Mouse (Mus musculus): ENCODE results near the gene Bysl.
"Not testable (repeated sequence)": the region's sequence is repeated elsewhere in the genome, so short reads cannot be mapped to it uniquely, and the experiment has no call there.

The Bysl gene

DNA sequence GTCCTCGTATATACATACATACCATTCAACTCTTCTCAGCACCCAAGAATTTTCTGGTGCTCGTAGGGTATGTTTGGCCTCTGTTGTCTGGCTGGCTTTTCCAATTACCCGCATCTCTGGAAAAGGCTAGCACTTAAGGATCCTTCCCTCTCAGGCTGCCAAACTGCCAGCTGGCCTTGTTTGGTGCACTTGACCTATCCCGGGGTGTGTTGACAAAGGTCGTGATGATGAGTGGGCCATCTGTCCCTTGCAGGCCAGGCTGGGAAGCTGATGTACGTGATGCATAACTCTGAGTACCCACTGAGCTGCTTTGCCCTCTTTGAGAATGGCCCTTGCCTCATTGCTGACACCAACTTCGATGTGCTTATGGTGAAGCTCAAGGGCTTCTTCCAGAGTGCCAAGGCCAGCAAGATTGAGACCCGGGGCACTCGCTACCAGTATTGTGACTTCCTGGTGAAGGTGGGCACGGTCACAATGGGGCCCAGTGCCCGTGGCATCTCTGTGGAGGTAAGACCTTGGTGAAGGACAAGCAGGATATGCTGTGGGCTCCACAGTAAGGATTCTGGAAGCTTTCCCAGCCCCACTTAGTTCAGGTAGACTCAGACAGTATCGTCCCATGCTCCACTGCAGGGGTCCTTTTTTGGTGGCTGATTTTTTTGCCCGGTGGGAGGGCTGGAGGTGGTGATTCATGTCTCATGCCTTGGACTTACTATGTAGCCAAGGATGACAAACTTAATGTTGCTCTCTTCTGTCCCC lies 7.4 kb upstream of the Bysl start:
- DNase-seq: no peak

DNA sequence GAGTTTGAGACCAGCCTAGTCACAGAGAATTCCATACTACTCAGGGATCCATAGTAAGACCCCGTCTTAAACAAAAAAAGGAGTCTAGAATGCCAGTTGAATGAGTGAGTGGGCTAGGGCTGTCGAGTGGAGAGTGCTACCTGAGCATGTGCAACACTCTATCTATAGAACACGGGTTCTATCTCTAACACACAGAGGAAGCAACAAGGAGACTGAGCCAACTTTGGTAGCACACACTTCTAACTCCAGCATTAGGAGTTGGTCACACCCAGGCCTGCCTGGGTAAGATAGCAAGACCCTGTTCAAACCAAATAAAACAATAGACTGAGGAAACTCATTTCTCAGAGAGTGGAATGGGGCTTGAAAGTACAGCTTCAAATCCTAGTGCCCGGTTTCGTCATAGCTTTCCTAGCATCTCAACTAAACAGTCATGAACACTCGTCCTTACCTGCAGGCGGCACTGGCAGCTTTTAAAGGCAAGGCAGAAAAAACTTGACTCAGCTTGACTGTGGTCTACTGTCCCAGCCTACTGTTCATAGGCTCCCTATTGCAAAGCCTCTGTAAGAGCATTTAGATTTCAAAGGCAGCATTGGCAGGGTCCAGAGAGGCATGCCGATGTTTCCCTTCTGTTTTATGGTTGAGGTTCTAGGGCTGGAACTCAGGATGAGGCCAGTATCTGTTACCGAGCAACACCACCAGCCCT lies 6.5 kb upstream of the Bysl start:
- DNase-seq: no peak

DNA sequence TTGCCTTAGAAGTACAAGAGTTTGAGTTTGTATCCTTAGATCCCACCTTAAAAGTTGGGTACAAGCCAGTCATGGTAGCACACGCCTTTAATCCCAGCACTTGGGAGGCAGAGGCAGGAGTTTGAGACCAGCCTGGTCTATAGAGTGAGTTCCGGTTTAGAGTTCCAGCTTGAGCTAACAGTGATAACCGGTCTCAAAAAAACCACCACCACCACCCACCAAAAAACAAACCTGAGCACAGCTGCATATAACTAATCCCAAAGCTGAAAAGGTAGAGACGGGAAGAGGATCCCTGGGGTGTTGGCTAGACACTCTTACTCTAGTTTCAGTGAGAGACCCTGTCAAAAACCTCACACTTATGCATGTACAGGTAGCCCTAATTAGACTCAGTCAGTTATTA lies 5.4 kb upstream of the Bysl start:
- DNase-seq: no peak

DNA sequence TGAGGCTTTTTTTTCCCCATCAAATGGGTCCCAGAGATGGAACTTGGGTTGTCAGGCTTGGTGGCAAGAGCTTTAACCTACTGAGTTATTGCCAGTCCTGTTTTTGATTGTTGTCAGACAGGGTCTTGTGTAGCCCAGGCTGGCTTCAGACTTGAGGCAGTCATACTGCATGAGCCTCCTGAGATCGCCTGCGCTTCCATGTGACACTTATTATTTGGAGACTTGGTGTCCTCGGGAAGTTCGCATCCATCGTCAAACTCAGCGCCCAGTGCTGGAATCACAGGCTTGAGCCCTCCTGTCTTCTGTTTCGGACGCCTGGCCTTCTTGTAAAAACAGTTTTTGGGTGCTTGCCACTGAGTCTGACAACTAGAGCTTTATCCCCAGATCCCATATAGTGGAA lies 4.8 kb upstream of the Bysl start:
- DNase-seq: no peak

DNA sequence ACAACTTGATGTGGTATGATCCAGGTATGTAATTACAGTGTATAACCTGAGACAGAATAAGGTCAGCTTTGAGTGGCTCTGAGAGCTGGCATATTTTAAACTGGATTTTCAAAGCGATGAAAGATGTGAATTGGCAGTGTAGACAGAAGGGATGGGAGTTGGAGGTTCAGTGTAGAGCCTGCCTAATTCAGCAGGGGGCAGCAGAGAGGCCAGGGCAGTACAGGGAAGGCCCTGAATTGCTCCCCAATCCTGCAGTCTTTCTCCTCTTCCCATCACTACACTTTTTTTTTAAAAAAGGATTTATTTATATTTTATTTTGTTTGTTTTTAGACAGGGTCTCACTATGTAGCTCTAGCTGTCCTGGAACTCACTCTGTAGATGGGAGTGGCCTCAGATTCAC lies 2.7 kb upstream of the Bysl start:
- no peak for DNase-seq

DNA sequence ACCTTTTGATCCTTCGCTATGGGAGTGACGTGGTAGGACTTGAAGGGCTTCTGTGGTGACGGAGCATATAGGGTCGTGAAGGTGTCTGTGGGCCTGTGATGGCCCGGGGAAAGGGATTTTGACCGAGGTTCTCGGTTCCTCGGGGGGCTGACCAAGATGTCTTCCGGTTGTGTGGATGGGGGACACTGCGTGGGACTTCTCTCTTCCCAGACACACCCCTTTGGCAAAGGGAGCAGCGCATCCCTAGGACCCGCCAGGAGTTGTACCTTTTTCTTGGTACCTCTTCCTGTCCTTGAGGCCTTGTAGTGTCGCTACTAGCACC lies 330 bp upstream of the Bysl start:
- no peak for DNase-seq

DNA sequence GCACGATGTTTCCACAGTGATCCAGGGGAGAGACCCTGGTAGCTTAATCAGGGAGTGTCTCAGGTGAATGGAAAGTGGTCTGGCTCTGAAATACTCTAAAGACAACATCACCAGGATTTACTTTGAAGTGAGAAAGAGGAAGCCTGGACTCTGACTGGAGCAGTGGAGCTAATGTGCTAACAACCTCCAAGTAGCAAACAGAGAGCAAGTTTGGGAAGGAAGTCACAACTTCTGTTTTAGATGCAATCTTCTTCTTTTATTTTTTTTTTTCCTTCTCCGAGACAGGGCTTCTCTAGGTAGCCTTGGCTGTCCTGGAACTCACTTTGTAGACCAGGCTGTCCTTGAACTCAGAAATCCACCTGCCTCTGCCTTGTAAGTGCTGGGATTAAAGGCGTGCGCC lies 2.1 kb downstream of the Bysl start:
- DNase-seq: no peak

DNA sequence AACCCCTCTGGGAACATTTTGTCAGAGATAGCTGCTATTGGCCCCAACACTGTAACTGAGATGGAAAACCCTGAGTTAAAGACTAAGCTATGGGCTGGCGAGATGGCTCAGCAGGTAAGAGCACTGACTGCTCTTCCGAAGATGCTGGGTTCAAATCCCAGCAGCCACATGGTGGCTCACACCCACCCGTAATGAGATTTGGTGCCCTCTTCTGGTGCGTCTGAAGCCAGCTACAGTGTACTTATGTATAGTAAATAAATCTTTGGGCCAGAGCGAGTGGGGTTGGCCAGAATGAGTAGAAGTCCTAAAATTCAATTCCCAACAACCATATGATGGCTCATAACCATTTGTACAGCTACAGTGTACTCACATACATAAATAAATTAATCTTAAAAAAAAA lies 5.1 kb downstream of the Bysl start:
- DNase-seq: no peak

DNA sequence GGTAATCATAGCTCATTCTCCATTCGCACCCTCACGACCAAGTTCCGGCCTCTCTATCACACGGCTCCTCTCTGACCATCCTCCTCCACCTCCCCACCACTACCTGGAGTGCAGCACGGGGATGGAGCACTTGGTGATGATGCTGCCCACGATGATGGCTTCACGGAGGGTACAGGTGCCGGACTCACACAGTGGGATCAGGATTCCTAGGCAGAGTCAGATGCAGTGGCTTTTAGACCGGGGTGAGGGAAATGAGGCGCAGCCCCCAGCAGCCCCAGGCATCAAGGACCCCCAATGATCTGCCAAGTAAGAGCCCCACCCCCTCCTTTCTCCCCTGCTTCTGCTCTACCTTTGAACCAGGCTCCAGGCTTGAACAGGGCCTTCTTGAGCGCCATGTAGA lies 9.0 kb downstream of the Bysl start:
- no peak for DNase-seq

DNA sequence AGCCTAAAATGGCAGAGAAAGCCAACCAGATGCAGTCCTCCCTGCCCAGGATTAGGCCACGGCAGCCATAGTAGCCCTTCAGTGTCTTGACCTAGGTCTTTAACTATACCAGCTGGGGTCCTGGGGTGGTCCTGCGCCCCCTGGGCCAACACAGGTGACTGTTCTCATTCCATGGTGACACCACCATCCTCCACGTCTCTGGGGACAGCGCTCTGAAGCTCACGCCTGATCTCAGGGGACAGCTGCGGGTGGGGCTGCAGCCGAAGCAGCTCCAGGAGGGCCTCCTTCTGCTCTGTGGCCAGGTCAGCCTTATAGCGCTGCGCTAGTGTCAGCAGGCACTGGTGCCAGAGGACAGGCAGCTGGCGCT lies 9.9 kb downstream of the Bysl start:
- no peak for DNase-seq

DNA sequence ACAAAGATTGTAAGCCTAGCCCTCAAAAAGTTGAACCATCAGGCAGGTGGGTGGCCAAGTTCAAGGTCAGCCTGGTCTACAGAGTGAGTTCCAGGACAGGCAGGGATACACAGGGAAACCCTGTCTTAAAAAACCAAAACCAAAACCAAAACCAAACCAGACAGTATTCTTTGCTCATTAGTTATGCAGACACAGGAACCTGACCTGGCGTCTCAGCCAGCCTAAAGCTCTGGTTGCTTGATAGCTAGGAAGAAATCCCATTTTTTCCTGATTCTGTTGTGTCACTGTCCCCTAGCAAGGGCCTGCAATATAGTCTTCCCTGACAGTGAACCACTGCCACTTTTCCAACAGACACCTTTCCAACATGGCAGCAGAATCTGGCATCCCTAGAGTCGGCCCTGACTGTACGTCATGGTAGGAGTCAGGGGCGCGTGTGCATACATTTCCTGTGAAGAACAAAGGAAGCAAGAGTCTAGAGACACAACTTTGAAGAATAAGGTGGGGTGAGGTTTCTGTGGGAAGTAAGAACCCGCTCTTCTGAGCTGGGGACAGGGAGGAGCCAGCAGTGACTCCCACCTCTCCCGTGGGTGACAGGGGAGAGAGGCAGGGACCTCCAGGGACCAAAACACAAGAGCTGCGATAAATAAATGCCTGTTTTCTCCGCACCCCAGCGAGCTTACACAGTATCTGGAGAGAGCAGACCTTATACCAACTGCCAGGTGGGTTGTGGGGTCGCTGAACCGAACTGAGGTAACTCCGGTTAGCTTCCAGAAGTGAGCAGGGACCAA lies 10.5 kb downstream of the Bysl start:
- no peak for DNase-seq

DNA sequence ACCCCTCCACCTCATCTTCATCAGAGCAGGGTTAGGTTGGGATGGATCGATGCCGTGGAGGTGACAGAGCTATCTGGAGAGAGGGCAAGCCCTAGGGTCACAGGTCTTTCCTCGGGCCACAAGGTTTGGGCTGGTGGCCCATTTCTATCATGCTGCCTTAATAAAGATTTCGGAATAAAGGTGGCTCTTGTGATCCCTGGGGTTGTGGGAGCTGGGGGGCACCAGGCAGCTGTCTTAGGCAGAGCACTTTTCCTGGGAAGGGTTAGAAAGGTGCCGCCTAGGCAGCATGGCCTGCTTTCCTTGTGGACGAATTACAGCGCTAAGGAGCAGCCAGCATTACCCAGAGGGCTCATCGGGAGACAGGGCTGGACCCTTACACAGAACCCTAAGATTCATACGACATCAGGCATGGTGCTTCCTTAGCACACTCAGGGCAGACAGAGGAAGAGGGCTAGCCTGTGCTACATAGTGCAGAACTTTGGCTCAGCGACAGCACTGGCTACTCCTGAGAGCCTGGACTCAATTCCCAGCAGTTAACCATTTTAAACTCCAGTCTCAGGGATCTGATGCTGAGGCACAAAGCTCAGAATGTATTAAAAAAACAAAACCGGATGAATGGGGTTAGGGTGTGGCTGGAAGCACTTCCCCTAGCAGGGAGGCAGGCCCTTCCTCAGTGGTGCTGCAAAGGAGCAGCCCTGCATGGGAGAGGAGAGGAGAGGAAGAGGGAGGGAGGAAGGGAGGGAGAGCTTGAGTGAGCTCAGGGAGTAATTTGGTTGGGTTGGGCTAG lies 11.6 kb downstream of the Bysl start:
- DNase-seq: no peak

DNA sequence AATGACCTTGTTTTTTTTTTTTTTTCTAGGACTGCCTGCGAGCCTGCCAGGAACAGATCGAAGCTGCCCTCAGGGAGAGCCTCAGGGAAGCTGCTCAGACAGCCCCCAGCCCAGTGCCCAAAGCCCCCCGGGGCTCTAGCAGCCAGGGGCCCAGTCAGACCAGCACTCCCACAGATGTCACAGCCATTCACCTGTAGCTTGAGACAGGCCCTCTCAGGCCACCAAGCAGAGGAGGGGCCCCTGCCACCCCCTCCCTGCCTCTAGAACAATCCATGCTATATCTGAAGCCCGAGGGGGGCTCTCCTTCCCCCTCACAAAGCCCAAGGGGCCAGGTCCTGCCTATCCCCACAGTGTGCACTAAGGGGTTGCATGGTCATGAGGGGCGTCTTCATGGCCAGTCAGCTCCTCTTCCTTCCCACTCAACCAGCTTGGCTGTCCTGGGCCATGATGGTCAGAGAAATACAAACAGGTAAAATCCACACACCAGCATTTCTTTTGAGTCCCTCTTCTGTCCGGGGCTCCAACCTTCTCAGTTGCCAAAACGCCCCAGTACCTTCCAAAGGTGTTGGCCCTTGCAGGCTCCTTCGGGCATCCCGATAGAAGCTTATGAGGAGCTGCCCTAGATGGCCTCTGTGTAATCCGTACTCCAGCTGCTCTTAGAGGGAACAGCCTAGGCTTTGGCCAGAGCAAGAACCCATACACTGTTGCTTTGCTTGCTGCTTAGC lies 12.6 kb downstream of the Bysl start:
- DNase-seq: not testable (repeated sequence)

DNA sequence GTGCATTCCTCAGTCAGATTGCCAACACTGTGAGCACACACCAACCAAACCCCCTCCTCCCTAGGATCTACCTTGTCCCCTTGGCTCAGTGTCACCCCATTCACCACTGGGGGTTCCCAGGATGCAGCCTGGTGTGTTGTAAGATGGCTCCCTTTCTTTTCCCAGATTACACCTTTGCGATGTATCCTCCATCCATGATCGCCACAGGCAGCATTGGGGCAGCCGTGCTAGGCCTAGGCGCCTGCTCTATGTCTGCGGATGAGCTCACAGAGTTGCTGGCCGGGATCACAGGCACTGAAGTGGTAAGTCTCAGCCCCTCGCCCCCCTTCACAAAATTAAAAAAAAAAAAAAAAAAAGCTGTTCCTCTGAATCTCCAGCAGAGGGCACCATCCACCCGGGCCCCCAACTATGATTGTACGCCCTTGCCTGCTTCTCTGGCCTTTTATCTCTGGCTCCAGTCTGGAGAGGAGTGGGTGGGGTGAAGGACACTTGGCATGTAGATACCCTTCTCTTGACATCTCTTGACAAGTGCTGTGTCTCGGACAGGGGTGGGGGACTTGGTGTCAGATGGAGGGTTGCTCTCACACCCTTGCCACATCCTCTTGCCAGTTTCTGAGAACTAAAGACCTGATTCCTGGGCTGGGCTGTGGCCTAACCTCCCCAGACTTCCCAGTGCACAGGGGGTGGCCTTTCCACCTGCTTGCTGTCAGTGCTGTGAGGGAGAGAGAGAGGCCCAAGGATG lies 13.3 kb downstream of the Bysl start:
- peak; percentile 59 for DNase-seq

DNA sequence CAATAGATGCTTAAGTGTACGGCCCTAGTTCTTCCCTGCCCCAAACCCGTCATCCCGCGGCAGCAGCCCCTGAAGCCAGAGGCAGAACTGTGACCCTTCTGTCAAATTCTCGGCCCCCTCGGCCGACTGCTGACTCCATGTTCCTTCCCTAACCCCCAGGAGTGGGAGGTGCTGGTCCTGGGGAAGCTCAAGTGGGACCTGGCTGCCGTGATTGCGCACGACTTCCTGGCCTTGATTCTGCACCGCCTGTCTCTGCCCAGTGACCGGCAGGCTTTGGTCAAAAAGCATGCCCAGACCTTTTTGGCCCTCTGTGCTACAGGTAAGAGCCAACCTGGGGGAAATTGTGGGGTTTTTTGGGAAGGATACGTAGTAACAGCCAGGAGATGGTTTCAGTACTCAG lies 14.0 kb downstream of the Bysl start:
- no peak for DNase-seq

DNA sequence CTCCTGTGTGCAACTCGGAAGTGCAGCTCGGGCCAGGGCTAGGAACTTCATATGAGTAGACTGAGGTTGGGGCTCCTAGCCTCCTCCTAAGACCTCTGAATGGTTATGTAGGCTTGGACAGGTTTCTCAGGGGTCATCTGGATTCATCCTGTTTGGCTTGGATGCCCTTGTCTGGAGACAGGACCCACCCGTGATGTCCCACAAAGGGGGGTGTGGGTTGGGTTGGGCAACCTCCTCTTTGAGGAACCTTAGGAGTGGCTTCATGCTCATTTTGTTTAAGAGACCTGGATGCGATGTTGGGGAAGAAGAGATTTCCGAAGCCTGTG lies 14.5 kb downstream of the Bysl start:
- no peak for DNase-seq

DNA sequence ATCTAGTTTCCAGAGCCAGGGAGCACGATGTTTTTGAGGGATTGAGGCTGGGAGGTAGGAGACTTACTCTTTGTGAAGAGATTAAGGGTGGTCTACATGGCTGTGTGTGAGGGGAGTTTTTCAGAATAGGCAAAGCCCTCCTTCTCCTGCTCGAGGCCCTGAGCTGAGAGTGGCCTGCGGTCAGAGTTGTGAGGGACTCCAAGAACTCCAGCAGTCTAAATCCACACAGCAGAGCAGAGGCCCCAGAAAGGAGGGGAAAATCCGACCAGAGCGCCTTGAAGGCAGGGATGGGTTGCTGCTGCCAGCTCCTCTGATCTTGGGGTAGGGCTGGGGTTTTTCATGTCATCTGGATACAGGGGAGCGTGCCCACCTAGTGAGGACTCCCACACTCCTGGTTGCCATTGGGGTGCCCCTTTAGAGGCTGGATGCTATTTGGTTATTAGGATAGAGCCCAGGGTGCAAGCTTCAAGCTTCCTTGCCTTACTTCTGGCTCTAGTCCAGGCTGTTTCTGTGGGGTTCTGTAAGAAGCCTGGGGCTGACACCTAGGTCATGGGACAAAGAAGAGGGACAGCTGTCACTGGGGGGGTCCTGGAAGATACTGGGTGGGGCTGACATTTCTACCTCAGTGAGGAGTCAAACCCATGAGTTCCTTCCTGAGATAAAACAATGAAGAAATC lies 15.0 kb downstream of the Bysl start:
- no peak for DNase-seq

DNA sequence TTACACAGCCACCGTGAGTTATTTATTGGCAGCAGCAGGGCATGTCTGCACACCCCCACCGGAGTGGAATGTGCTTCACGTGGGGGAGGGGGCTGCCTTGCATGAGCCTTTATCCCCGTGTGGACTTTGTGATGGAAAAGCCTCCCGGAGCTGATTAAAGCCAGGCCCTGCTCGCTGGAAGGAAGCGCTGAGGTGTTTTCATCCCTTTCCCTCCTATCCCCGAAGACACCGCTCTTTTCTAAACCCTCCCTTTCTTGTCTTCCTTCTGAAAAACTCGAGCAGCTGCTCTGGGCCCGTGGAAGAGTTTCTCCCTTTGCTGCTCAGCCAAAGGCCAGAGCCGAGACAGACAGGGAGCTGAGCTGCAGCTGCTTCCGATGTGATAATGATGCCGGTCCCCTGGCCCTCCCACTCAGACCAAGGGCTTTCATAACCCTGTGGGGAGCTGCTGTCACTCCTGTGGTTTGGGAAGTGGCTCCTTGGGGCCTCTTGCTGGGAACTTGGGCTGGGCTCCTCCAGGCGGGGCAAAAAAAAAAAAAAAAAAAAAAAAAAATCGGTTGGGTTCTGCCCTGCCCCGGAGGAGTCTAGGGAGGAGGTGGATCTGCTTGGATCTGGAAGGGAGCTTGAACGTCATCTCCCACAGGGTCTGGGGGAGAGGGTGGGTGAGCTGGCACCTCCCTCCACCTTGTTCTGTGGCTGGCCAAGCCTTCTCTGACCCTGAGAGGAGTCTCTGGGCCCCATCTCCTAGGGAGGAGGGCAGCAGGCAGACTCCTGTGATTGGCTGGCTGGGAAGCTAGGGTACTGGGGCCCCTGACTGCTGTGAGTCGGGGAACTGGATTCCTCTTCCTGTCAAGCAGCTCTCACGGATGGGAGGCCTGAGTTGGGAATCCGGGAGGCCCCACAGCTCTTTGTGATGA lies 15.8 kb downstream of the Bysl start:
- DNase-seq: no peak

DNA sequence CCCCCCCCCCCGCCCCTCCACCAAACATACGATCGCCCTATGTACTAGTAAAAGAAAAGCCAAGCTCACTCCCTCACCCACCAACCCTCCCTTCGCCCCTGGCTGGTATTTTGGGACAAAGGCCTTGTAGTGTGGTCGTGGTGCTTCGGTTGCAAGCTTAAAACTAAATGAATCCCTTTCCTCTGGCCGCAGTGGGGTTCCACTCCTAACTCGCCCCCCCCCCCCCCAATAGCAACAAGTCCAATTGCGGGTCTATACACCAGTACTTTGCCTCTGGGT lies 16.4 kb downstream of the Bysl start:
- DNase-seq: no peak

DNA sequence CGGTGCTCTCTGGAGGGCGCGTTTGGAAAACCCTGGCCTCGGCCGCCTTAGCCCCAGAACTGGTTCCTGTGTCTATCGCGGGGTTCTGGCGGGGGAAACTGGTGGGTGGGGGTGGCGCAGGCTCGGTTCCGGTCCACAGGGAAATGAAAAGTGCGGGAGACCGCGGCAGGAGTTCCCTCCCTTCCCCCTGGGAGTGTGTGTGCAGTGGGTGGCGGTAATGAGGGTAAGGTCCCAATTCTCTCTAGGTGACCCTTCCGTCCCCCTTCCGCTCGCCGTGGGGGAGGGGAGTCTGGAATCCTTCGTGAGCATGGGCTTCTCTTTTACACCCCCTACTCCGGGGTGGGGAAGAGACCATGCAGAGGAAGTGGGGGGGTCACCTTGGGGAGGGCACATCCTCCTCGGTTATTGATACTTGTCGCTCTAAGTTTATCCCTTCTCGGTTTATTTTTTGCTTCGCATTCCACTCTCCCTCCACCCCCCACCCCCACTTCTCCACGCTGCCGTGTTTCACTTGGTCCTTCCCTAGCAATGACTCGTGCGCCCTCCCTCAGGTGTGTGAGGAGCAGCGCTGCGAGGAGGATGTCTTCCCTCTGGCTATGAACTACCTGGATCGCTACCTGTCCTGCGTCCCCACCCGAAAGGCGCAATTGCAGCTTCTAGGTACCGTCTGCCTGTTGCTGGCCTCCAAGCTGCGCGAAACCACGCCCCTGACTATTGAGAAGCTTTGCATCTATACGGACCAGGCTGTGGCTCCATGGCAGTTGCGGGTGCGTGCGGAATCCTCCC lies 16.9 kb downstream of the Bysl start:
- DNase-seq: peak; percentile 63
